Mouse (Mus musculus): Measurements from ENCODE around the gene Gsc2. TPM values are rescaled to one million over a fixed set of nuclear protein-coding genes. Genes with fewer than 3 reads are reported as not detected.

Gene Gsc2
- polyA plus RNA-seq, 1 experiment from 2014 or later: 1.5 TPM

GRCm38 (mm10) chr16:17920586-17920985, 5.7 kb upstream of the Gsc2 start:
- Histone ChIP-seq H3K36me3 (peaks cover 12% of the 10 kb centered on the region), H3K4me2 (replicated peaks) (peak overlapping the region; percentile 97), H3K9me3 (no peaks in the 10 kb centered on the region), H3K4me3 (replicated peaks) (peak overlapping the region; percentile 72), H3K4me1 (replicated peaks) (peaks cover 32% of the 10 kb centered on the region), H3K9ac (replicated peaks) (peak overlapping the region; percentile 71), H3K27ac (peak overlapping the region; percentile 91), H3K27me3 (peaks cover 38% of the 10 kb centered on the region)
- ATAC-seq: 0 out of 2 replicates have a peak, but pooled peaks have one; percentile 9
- WGBS: 2% methylated on average over 20 of the region's 20 CpGs

- peak; percentile 92 for ATAC-seq
- WGBS: under 1% methylated on average over 35 of the region's 35 CpGs
Measured at GRCm38 (mm10) chr16:17911052-17911595, 3.7 kb downstream of the Gsc2 start, which contains the start of gene Ess2. TSS of gene Ess2 (minus strand) at chr16:17911348.

GRCm38 (mm10) chr16:17898462-17898861, 16.4 kb downstream of the Gsc2 start, which contains the start of the genes Dgcr2 and Tssk2:
TSS of gene Dgcr2 (minus strand) at chr16:17898562.
TSS of gene Tssk2 (plus strand) at chr16:17898637.
- H3K36me3 ChIP-seq: peaks cover 56% of the 10 kb centered on the region
- 94% methylated on average over 14 of the region's 14 CpGs for WGBS

More at GRCm38 (mm10) chr16:17911052-17911595, 3.7 kb downstream of the Gsc2 start, which contains the start of gene Ess2:
- H3K9me3 ChIP-seq: no peaks in the 10 kb centered on the region
- H3K4me2 ChIP-seq (replicated peaks): peak within 1 kb of the TSS; percentile 85
- H3K27me3 ChIP-seq: peaks cover 45% of the 10 kb centered on the region
- H3K4me1 ChIP-seq (replicated peaks): peaks cover 25% of the 10 kb centered on the region
- peak within 1 kb of the TSS; percentile 73; the same call in 1 of the 2 replicates for H3K27ac ChIP-seq
- H3K4me3 ChIP-seq (replicated peaks): peak within 1 kb of the TSS; percentile 83
- H3K36me3 ChIP-seq: peaks cover 34% of the 10 kb centered on the region
- peak within 1 kb of the TSS; percentile 85 for H3K9ac ChIP-seq (replicated peaks)

GRCm38 (mm10) chr16:17896091-17896490, 18.8 kb downstream of the Gsc2 start:
- H3K9me3 ChIP-seq: no peaks in the 10 kb centered on the region
- H3K4me1 ChIP-seq (replicated peaks): peaks cover 8% of the 10 kb centered on the region
- H3K4me3 ChIP-seq (replicated peaks): no peak overlapping the region
- H3K36me3 ChIP-seq: peaks cover 32% of the 10 kb centered on the region
- H3K27me3 ChIP-seq: no peaks in the 10 kb centered on the region
- ATAC-seq: no peak
- no peak overlapping the region for H3K4me2 ChIP-seq (replicated peaks)
- H3K27ac ChIP-seq: no peak overlapping the region
- H3K9ac ChIP-seq (replicated peaks): no peak overlapping the region

More at GRCm38 (mm10) chr16:17898462-17898861, 16.4 kb downstream of the Gsc2 start, which contains the start of the genes Dgcr2 and Tssk2:
- Histone ChIP-seq H3K27me3 (no peaks in the 10 kb centered on the region), H3K4me3 (replicated peaks) (no peak within 1 kb of the TSS), H3K4me1 (replicated peaks) (no peaks in the 10 kb centered on the region), H3K4me2 (replicated peaks) (no peak within 1 kb of the TSS), H3K27ac (no peak within 1 kb of the TSS), H3K9ac (replicated peaks) (no peak within 1 kb of the TSS), H3K9me3 (no peaks in the 10 kb centered on the region)
- ATAC-seq: 0 out of 2 replicates have a peak, but pooled peaks have one; percentile 34

GRCm38 (mm10) chr16:17893923-17894322, 20.9 kb downstream of the Gsc2 start, which contains the start of gene Tssk1:
TSS of gene Tssk1 (plus strand) at chr16:17894223.
- no peak within 1 kb of the TSS for H3K4me3 ChIP-seq (replicated peaks)
- ATAC-seq: no peak
- 87% methylated on average over 2 of the region's 2 CpGs for WGBS

GRCm38 (mm10) chr16:17892606-17893005, 22.3 kb downstream of the Gsc2 start:
- Histone ChIP-seq H3K27me3 (no peaks in the 10 kb centered on the region), H3K27ac (peak overlapping the region; percentile 68; the same call in 1 of the 2 replicates)

More at GRCm38 (mm10) chr16:17893923-17894322, 20.9 kb downstream of the Gsc2 start, which contains the start of gene Tssk1:
- H3K9ac ChIP-seq (replicated peaks): no peak within 1 kb of the TSS
- H3K4me2 ChIP-seq (replicated peaks): no peak within 1 kb of the TSS
- H3K36me3 ChIP-seq: peaks cover 11% of the 10 kb centered on the region
- H3K4me1 ChIP-seq (replicated peaks): peaks cover 22% of the 10 kb centered on the region
- H3K27ac ChIP-seq: no peak within 1 kb of the TSS
- H3K27me3 ChIP-seq: no peaks in the 10 kb centered on the region
- no peaks in the 10 kb centered on the region for H3K9me3 ChIP-seq

GRCm38 (mm10) chr16:17891567-17891959, 23.3 kb downstream of the Gsc2 start, which contains the start of gene Gm20518:
TSS of gene Gm20518 (minus strand) at chr16:17891671.
- Histone ChIP-seq H3K9me3 (no peaks in the 10 kb centered on the region), H3K27me3 (no peaks in the 10 kb centered on the region), H3K27ac (peak within 1 kb of the TSS; percentile 97), H3K4me2 (replicated peaks) (peak within 1 kb of the TSS; percentile 95), H3K4me3 (replicated peaks) (peak within 1 kb of the TSS; percentile 97), H3K4me1 (replicated peaks) (peaks cover 28% of the 10 kb centered on the region), H3K9ac (replicated peaks) (peak within 1 kb of the TSS; percentile 98), H3K36me3 (no peaks in the 10 kb centered on the region)
- WGBS: under 1% methylated on average over 38 of the region's 38 CpGs
- peak; percentile 98 for ATAC-seq

More at GRCm38 (mm10) chr16:17892606-17893005, 22.3 kb downstream of the Gsc2 start:
- Histone ChIP-seq H3K9me3 (no peaks in the 10 kb centered on the region), H3K36me3 (no peaks in the 10 kb centered on the region), H3K9ac (replicated peaks) (no peak overlapping the region), H3K4me1 (replicated peaks) (peaks cover 22% of the 10 kb centered on the region), H3K4me3 (replicated peaks) (no peak overlapping the region), H3K4me2 (replicated peaks) (no peak overlapping the region; the same call in 1 of the 2 replicates)
- no peak for ATAC-seq
- 80% methylated on average over 3 of the region's 3 CpGs for WGBS

GRCm38 (mm10) chr16:17890917-17891566, 23.8 kb downstream of the Gsc2 start:
- peak; percentile 69 for ATAC-seq
- H3K4me2 ChIP-seq (replicated peaks): peak overlapping the region; percentile 95
- H3K9ac ChIP-seq (replicated peaks): peak overlapping the region; percentile 98
- H3K9me3 ChIP-seq: no peaks in the 10 kb centered on the region
- no peaks in the 10 kb centered on the region for H3K36me3 ChIP-seq
- no peaks in the 10 kb centered on the region for H3K27me3 ChIP-seq
- H3K4me3 ChIP-seq (replicated peaks): peak overlapping the region; percentile 97
- H3K27ac ChIP-seq: peak overlapping the region; percentile 97
- H3K4me1 ChIP-seq (replicated peaks): peaks cover 30% of the 10 kb centered on the region
- under 1% methylated on average over 44 of the region's 44 CpGs for WGBS

GRCm38 (mm10) chr16:17890342-17890727, 24.5 kb downstream of the Gsc2 start:
- Histone ChIP-seq H3K27ac (peak overlapping the region; percentile 97; the same call in 1 of the 2 replicates), H3K4me3 (replicated peaks) (peak overlapping the region; percentile 97), H3K4me2 (replicated peaks) (peak overlapping the region; percentile 95), H3K27me3 (no peaks in the 10 kb centered on the region), H3K9me3 (no peaks in the 10 kb centered on the region), H3K4me1 (replicated peaks) (peaks cover 37% of the 10 kb centered on the region), H3K9ac (replicated peaks) (peak overlapping the region; percentile 98), H3K36me3 (no peaks in the 10 kb centered on the region)
- WGBS: 36% methylated on average over 2 of the region's 2 CpGs
- no peak for ATAC-seq

- Histone ChIP-seq H3K4me1 (replicated peaks) (peaks cover 37% of the 10 kb centered on the region), H3K9me3 (no peaks in the 10 kb centered on the region), H3K27me3 (no peaks in the 10 kb centered on the region), H3K27ac (no peak overlapping the region), H3K4me3 (replicated peaks) (peak overlapping the region; percentile 97), H3K4me2 (replicated peaks) (peak overlapping the region; percentile 95), H3K36me3 (no peaks in the 10 kb centered on the region), H3K9ac (replicated peaks) (peak overlapping the region; percentile 98)
- 84% methylated on average over 6 of the region's 6 CpGs for WGBS
- ATAC-seq: no peak
Measured at GRCm38 (mm10) chr16:17889689-17890341, 25.0 kb downstream of the Gsc2 start.

GRCm38 (mm10) chr16:17884116-17884515, 30.7 kb downstream of the Gsc2 start:
- peaks cover 15% of the 10 kb centered on the region for H3K4me1 ChIP-seq (replicated peaks)
- H3K27me3 ChIP-seq: no peaks in the 10 kb centered on the region
- no peaks in the 10 kb centered on the region for H3K9me3 ChIP-seq
- no peak overlapping the region for H3K9ac ChIP-seq (replicated peaks)
- no peak for ATAC-seq
- H3K27ac ChIP-seq: no peak overlapping the region
- H3K4me3 ChIP-seq (replicated peaks): no peak overlapping the region
- H3K36me3 ChIP-seq: peaks cover 13% of the 10 kb centered on the region
- WGBS: 94% methylated on average over 6 of the region's 6 CpGs
- H3K4me2 ChIP-seq (replicated peaks): no peak overlapping the region

All from midbrain, embryonic 13.5 days (tissue).